Mouse (Mus musculus) adrenal gland, adult 10 weeks (tissue): ENCODE data around the gene Gm9970. TPM values are rescaled to one million over a fixed set of nuclear protein-coding genes. Genes with fewer than 3 reads are reported as not detected.

ENCODE experiments used
- polyA plus RNA-seq: library from polyadenylated mRNA; stranded (reverse); fragments of 350-450 nt; fragmentation: Illumina TruSeq; extraction: RNeasy Lipid Tissue Mini Kit (QIAGEN cat#74804); gene quantifications from one replicate; pipeline ENCODE4 v1.2.3, GENCODE M21; 2014; ENCODE audit warnings: low read depth, low replicate concordance

Gm9970 gene
- not detected for polyA plus RNA-seq

GRCm38 (mm10) chr5:31240637-31241521 is at the start of gene Gm9970, which contains the start of gene Nrbp1:
Gm9970 (minus strand) TSS chr5:31241232.
Nrbp1 (plus strand) TSS chr5:31240864.

GRCm38 (mm10) chr5:31251541-31252101 is 10.6 kb upstream of the Gm9970 start, which contains the start of gene Krtcap3:
Krtcap3 (plus strand) TSS chr5:31251691.

GRCm38 (mm10) chr5:31220448-31221303 is 20.4 kb downstream of the Gm9970 start, which contains the start of gene Ppm1g:
Ppm1g (minus strand) TSS chr5:31220687.

GRCm38 (mm10) chr5:31201742-31202590 is 39.1 kb downstream of the Gm9970 start, which contains the start of gene Zfp513:
Zfp513 (minus strand) TSS chr5:31202303.

GRCm38 (mm10) chr5:31192939-31193630 is 47.9 kb downstream of the Gm9970 start, which contains the start of the genes Snx17 and Eif2b4:
Snx17 (plus strand) TSS chr5:31193227.
Eif2b4 (minus strand) TSS chr5:31193430.

Other genes starting within 250 kb of the Gm9970 start
- gene Atraid, start 192.9 kb downstream of the Gm9970 start, polyA plus RNA-seq, result 125 TPM
- 4.0 TPM for gene Slc5a6, start 192.3 kb downstream of the Gm9970 start, polyA plus RNA-seq
- gene Cad, start 186.5 kb downstream of the Gm9970 start, polyA plus RNA-seq, result 0.76 TPM
- gene Dnajc5g, start 134.9 kb downstream of the Gm9970 start, polyA plus RNA-seq, result not detected
- gene Slc30a3, start 133.0 kb downstream of the Gm9970 start, polyA plus RNA-seq, result not detected
- gene Trim54, start 124.5 kb downstream of the Gm9970 start, polyA plus RNA-seq, result not detected
- gene Ucn, start 102.4 kb downstream of the Gm9970 start, polyA plus RNA-seq, result not detected
- gene Mpv17, start 87.0 kb downstream of the Gm9970 start, polyA plus RNA-seq, result 88.7 TPM
- 0.35 TPM for gene Gm29609, start 61.3 kb downstream of the Gm9970 start, polyA plus RNA-seq
- 47.4 TPM for gene Gtf3c2, start 61.1 kb downstream of the Gm9970 start, polyA plus RNA-seq
- 72.7 TPM for gene Snx17, start 48.0 kb downstream of the Gm9970 start, polyA plus RNA-seq
- 2.9 TPM for gene Eif2b4, start 47.8 kb downstream of the Gm9970 start, polyA plus RNA-seq
- gene Zfp513, start 38.9 kb downstream of the Gm9970 start, polyA plus RNA-seq, result 1.3 TPM
- gene Ppm1g, start 20.5 kb downstream of the Gm9970 start, polyA plus RNA-seq, result 30.8 TPM
- gene Nrbp1, start 368 bp downstream of the Gm9970 start, polyA plus RNA-seq, result 91.5 TPM
- gene Krtcap3, start 10.5 kb upstream of the Gm9970 start, polyA plus RNA-seq, result not detected
- gene Ift172, start 49.9 kb upstream of the Gm9970 start, polyA plus RNA-seq, result 14.0 TPM
- gene Fndc4, start 54.8 kb upstream of the Gm9970 start, polyA plus RNA-seq, result 3.6 TPM
- not detected for gene Gckr, start 56.2 kb upstream of the Gm9970 start, polyA plus RNA-seq
- 27.6 TPM for gene Zfp512, start 211.2 kb upstream of the Gm9970 start, polyA plus RNA-seq
- not detected for gene 4930548H24Rik, start 244.5 kb upstream of the Gm9970 start, polyA plus RNA-seq